Mouse (Mus musculus) NIH3T3 (cell line): ENCODE measurements around the gene Chn2.

Experiments used
- DNase-seq: peaks from one replicate; pipeline ENCODE4 v3.0.0-alpha.2; 2012; ENCODE audit warnings: low read depth

The Chn2 gene

DNA sequence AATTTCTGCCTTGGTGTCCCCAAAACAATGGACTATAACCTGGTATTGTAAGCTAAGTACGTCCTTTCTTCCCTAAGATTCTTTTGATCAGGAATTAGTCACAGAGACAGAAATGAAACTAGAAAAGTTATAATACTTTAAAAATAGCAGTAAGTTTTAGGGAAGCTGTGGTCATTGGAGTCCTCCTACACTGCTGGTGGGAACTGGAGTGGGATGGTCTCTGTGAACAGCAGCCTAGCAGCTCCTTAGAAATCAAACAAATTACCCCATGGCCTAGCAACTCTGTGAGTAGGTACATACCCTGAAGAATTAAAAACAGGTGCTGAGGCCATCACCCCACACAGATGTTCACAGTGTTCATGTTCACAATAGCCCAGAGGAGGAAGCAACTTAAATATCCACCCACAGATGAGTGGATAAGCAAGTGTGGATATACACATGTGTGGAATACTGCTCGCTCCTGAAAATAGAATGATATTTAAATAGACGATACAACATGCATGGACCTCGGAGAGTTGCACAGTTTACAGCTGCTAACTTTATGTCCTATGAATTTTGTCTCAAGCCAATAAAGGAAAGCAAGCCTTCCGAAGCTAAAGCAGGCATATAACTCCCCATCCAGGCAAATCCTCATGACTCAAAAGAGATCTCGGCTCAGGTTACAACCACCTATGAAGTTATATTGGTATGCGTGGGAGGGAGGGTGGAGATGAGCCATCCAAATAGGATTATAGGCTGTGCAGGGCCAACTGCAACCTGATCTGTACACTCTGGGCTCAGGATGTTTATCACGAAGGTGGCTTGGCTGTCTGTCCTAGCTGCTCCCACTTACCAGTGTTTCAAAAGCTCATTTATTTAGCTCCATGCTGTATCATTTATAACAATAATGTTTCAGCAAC is 209.2 kb downstream of the Chn2 start:
- DNase-seq: no peak

DNA sequence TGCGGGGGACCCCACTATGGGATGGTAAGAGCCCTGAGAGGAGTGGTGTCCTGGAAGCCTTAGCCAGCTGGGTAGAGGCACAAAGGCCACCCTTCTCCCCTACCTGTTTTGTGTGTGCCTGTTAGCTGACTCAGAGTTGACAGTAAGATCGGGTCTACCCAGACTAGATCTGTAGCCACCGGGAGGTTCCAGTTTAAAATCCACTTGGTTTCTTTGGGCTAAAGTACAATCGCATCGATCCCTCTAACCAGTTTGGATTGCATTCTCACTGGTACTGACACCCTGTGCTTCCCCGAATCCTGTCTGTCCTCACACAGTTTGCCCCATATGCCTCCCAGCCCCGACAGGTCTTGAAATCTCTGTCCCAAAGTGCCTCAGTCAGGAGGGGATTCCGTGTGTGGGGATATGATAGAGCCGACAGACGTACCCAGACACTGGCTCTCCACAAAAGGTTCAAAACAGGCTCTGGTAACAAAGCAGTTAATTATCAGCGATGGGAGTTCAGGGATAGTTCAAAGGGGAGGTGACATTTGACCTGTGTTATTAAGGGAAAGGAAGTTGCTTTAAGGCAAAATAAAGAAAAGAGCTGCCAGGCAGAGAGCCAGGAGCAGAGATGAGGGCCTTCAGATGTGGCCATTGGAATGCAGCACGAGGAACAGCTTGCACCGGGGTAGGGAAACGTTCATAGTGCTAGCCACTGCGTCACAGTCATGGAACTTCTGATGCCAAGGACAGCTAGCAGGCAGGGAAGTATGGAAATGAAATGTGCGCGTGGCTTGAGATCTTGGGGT is 212.2 kb downstream of the Chn2 start:
- DNase-seq: no peak

DNA sequence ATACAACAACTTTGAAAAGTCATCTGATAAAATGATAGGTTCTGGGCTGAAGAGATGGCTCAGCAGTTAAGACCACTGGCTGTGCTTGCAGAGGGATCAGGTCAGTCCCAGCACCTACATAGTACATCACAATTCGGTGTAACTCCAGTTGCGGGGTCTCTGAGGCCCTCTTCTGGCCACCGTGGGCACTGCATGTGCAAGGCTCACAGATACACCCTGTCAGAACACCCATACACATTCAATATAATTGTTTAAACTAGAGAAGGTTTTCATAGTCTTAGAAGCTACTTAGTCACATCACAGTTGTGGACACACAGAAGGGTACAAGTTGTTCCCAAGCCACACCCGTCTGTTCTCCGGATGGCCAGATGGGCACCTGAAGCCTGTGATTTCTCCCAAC is 213.9 kb downstream of the Chn2 start:
- DNase-seq: peak; percentile 9

GRCm38 (mm10) chr6:54253881-54254280 is 214.5 kb downstream of the Chn2 start:
- no peak for DNase-seq

DNA sequence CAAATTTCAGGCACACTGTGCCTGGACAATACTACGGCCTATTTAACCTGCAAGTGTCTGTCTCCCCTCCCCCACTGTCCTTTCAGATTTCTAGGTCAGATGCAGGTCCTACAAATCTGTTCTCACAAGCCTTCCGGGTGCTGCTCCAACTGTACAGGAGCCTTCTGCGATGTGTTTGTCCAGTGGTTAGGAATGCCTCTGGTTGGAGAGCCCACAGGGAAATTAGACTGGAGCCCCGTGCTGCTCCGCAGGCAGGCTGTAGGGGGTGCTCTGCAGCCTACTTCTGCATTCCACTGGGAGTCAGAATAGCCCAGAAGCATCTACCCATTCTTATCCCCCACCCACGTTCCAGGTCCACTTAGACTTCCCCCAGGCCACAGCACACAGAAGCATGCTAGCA is 215.4 kb downstream of the Chn2 start:
- DNase-seq: no peak

- DNase-seq: no peak
Measured at GRCm38 (mm10) chr6:54255321-54255720, 216.0 kb downstream of the Chn2 start.

DNA sequence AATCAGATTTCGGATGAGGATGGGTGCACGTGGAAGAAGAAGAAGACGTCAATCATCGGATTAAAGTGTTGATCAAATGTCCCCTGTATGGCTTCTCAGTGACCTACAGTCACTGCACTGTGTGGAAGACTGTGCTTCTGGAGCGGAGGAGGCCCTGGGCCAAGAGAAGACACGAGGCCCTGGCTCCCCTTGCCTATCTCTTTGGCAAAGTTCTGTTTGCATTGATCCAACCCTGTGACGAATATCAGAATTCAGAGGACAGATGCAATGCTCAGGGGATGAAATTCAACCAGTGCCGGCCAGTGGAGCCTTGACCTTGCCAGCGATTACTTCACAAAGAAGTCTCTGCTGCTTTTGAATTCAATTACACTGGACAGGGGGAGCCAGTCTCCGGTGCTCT is 217.0 kb downstream of the Chn2 start:
- no peak for DNase-seq

- peak; percentile 3 for DNase-seq
Measured at GRCm38 (mm10) chr6:54257552-54257951, 218.2 kb downstream of the Chn2 start.

DNA sequence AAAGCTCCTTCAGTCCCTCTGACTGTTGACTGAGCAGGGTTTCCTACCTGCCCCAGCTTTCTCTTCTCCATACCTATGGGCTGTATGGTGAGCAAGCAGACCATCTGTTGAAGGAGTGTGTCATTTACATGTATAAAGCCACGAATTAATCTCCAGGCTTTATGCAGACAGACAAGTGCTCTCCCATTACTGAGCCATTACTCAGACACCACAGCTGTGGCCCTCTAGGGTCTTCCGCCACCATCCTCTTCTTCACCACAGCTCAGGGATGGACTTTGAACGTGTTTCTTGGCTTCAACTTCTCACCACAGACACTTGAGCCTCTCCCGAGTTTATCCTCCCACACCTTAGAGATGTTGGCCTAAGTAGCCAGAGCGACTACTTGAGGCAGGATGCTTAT is 219.1 kb downstream of the Chn2 start:
- DNase-seq: no peak

DNA sequence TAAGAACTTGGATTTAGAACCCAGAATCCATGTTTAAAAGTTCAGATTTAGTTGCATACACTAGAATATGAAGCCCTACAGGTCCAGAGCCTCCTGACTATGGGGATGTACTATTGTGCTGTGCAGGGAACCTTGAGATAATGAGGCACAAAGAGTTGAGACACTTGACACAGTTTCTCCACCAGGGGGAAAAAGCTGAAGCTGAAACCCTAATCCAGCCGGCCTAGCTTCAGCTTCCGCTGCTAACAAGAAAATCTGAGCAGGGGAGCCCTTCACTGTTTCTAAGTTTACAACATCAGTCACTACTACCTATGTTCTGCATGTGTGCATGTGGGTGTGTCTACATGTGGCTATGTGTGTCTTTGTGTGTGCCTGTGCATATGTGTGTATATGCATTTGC is 223.4 kb downstream of the Chn2 start:
- DNase-seq: no peak

DNA sequence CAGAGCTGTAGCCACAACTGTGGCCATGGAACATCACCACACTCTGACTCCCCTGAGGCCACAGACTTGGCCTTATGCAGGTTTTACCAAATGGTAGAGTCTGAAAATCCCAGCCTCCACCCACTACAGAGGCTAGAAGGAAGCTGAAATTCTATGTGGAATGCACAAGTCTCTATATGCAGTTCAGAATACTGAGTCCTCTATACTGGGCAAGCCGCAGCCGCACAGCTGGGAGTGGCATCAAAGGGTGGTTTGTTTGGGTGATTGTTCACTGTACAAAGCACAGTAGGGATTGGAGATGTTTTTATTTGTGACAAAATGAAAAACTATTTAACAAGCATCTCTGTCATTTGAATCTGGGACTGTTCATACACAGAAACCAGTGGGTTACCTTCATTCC is 224.5 kb downstream of the Chn2 start:
- DNase-seq: no peak

GRCm38 (mm10) chr6:54264537-54264936 is 225.2 kb downstream of the Chn2 start:
- no peak for DNase-seq

DNA sequence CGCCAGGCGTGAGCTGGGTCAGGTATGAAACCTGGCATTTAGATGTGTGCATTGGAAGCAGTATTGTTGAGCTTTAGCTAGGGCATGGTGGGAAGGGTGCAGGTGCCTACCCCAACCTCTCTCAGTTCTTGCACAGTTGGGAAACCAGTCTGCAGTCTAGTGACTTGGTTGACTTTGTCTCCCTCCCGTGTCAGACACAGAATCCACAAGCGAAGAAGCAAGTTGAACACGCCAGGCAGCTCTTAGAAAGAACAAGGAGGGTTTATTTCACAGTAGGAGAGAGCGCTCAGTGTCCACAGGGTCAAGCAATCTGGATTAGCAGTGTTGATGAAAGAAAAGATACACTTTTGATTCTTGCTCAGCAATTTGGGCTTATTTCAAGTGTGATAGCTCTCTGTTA is 226.0 kb downstream of the Chn2 start:
- DNase-seq: no peak

- DNase-seq: no peak
Measured at GRCm38 (mm10) chr6:54272556-54273378, 233.4 kb downstream of the Chn2 start.

- DNase-seq: no peak
Measured at GRCm38 (mm10) chr6:54273379-54273730, 234.0 kb downstream of the Chn2 start.

DNA sequence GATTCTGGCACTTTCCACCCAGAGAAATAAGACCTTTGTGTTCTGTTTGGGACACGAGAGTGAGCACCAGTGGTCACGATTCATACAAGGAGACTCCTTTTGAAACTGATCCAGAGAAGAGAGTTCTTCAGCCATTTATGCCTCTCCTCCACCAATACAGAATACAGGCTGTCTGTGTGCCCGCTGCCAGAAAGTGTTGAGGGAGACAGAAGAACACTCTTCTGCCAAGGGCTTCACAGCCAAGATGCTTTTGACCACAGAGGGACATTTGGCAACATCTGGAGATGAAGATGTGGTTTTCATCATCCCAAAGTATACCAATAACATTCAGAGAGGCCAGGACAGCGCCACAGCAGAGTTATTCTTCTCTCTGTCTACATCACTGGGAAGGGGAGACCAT is 237.9 kb downstream of the Chn2 start:
- DNase-seq: no peak

DNA sequence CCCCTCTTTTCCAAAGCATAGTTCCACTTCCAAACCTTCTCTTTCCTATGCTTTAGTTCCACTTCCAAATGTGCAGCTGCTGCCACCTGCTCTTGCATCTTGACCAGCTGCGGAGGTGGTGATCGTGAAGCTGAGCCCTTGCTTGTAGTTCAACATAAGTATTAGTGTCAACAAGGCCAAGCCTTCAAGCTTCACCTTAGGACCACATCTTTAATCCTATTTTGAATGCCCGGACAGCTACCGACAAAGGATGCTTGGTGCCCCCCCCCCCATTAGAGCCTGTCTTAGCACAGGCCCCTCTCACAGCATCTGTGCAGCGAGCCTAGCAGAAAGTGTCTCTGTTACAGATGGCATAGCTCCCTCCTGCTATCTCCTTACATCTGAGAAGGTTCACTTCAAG is 238.5 kb downstream of the Chn2 start:
- DNase-seq: no peak

- no peak for DNase-seq
Measured at GRCm38 (mm10) chr6:54278613-54279012, 239.3 kb downstream of the Chn2 start.

DNA sequence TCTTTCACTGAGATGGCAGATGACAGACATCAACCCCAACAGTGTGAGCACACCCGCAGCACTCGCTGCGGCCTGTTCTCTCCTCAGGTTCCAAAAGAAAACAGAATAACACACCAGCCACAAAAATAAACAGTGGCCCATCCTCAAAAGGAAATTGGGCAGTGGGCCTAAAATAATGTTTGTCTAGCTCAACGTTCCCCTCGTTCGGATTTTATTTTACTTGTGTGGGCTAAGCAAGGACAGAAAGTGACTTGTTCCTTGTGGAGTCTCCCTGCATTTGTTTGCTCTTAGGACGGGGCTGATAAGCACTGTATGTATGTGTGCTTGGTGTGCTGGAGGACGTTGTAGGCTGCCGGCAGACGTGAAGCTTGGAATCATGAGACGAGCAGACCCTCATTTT is 240.0 kb downstream of the Chn2 start:
- DNase-seq: no peak

GRCm38 (mm10) chr6:54280248-54280647 is 240.9 kb downstream of the Chn2 start:
- DNase-seq: no peak

DNA sequence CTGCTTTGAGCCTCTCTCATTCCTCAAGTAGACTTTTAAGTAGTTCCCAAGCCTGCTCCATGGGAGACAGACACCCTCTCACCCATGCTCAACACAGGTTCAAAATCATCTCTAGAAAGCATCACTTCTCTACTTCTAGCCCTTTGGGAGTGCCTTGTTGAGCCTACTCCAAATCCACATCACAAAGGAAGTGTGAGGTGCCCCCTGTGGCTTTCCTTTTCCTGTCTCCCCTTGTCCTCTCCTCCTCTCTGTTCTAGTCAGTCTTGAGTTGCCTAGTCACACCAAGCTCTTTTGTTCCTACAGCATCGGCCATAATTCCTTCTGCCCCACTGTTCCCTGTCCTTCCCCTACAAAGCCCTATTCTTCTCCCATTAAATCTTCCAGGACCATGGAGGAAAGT is 243.9 kb downstream of the Chn2 start:
- no peak for DNase-seq

DNA sequence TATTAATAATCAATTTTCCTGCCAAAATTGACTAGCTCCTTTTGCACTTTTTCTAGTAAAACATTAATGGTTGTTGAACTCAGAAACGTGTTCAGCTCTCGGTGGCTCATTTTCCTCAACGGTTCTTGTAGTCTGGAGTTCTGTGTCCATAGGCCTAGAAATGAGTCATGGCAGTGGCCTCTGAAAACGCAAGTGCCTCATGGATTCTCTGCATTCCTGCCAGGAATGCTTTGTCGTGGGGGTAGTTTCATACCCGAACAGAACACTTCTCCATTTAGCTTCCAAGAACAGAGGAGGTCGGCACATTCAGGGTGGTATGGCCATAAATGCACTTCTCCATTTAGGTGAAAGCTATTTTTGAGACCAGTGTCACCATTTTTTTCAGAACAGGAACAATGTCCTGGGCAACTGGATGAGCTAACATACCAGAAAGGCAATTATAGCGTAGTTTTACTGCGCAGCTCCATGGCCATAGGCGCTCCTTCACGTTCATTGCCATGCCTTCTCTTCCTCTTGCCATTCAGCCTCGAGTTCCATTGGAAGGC is 244.9 kb downstream of the Chn2 start:
- no peak for DNase-seq
